Mouse (Mus musculus) ovary, postnatal 10 days (tissue): ENCODE results near the gene Rps27rt.
"Not testable (repeated sequence)": the region's sequence is repeated elsewhere in the genome, so short reads cannot be mapped to it uniquely, and the experiment has no call there.

Source experiments
- DNase-seq: peaks from one replicate; pipeline ENCODE4 v3.0.0; 2022; ENCODE audit warnings: low spot score

The Rps27rt gene

DNA sequence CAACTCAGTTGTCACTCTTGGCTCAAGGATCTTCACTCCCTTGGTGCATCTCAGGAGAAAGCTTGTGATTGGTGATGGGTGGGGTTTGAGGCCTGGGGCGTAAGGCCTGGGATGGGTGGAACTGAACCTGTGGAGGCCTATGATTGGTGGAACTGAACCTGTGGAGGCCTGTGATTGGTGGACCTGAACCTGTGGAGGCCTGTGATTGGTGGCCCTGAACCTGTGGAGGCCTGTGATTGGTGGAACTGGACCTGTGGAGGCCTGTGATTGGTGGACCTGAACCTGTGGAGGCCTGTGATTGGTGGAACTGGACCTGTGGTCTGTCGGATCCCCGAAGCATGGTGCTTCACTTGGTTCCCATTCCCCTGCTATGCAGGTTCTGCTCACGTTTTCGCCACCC, 3.2 kb upstream of the Rps27rt start:
- no peak for DNase-seq

DNA sequence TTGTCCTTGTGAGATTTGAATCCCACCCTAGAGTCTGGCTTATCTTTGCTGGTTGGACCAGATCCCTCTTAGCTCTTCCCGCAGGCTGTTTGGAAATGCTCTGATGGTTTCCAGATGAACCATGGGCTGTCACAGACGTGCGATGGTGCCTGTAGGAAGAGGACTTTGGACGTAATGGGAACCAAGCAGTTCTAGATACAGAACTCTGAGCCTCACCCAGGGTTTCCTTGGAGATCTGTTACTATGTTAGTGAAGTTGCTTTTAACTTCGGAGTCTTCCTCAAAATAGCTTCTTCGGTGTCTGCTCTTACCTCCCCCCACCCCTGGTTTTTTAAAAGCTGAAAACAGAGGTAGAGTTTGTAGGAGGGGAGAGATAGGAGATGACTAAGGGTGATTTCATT, 2.6 kb downstream of the Rps27rt start:
- DNase-seq = no peak

DNA sequence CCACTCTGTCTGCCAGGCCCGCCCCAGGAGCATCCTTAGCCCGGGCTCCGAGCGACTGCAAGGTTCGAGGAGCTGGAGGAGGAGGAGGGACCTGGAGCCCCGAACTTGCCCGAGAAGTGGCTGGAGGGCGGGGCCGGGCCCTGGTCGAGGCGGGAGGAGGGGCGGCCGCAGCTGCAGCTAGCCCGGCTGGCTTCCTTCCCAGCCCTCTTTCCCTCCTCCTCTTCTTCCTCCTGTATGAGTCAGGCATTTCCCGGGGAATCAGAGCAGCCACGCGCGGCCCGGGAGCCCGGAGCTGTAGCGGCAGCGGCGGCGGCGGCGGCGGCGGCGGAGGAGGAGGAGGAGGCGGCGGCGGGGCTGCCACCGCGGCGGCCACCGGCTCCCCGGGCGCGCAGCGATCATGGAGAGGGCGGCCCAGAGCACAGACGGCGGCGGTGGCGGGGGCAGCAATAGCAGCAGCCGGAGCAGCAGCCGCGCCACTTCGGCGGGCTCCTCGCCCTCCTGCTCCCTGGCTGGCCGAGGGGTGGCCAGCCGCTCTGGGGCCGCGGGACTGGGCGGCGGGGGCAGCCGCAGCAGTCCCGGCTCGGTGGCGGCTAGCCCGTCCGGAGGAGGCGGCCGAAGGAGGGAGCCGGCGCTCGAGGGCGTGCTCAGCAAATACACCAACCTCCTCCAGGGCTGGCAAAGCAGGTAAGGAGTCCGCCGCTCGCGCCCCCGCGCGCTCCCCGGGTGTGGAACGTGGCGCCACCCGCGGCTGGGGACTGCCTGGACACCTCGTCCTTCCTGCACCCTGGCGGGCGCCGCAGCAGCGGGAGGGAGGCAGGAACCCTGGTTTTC, 4.0 kb downstream of the Rps27rt start, which contains the start of gene Osbpl10:
Gene Osbpl10, plus strand, starts transcription at position 289 of the 831 bp plus-strand sequence.
- peak; percentile 67 for DNase-seq

DNA sequence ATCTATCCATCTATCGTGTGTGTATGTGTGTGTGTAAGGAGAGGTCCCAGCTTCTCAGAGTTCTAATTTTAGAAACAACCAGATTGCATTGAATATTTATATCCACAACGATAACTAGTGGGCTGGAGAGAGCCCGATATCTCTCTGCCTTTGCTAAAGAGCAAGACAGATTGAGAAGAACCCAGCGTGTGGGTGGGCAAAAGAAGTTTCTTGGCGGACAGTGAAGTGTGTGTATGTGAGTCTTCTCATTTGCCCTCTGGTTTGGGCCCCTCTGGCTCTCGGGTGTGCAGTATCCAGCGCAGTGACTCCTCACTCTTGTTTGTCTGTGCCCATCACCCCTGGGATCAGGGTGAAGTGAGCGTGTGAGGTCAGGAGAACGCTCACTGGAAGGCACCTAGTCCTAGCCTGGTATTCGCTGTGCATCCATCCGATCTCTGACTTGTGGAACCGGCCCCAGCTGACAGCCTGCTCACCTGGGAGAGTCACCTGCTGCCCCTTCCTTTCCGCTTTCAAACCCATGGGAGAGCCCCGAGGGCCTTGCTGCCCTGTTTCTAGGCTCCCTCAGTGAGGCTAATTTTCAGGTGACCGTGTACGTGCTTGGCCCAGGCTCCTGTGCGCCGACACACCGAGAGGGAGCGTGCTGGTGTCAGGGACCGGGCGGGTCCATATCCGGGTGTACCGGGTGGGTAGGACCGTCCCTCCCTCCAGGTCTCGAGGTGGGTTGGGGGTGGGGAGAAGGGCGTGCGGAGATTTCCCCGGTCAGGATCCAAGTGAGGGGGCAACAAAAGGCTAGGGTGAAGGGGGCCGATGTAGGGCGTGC, 4.9 kb downstream of the Rps27rt start:
- DNase-seq = no peak

DNA sequence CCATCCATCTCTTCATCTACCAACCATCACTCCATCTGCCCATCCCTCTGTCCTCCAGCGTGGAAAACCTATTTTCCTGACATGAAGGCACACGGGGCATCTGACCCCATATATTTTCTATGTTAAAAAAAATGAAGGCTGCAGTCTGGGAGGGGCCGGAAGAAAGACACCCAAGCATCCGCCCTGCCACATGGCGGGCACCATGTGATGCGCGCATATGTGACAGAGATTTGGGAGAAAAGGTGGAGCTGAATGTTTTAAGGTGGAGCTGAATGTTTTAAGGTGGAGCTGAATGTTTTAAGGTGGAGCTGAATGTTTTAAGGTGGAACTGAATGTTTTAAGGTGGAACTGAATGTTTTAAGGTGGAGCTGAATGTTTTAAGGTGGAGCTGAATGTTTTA, 16.3 kb downstream of the Rps27rt start:
- not testable (repeated sequence) for DNase-seq

- no peak for DNase-seq
These were observed 18.4 kb downstream of the Rps27rt start for GRCm38 (mm10) chr9:114964093-114964492.

DNA sequence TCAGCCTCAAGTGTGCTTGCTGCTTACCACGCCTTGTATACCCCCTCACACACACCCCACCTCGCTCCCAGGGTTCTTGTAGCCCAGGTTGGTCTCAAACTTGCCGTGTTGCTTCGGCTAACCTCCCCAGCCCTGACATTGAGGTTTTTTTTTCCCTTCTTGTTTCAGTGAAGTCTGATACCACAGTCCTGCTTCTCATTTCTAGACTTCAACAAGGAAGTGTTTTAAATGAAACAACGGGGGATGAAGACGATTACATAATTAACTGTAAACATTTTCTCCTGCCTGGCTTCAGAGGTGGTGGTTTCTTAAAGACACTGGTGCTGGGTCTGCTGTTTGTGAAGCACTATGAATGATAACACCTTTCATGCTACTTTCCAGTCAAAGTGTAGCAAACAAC, 21.7 kb downstream of the Rps27rt start:
- DNase-seq = no peak

DNA sequence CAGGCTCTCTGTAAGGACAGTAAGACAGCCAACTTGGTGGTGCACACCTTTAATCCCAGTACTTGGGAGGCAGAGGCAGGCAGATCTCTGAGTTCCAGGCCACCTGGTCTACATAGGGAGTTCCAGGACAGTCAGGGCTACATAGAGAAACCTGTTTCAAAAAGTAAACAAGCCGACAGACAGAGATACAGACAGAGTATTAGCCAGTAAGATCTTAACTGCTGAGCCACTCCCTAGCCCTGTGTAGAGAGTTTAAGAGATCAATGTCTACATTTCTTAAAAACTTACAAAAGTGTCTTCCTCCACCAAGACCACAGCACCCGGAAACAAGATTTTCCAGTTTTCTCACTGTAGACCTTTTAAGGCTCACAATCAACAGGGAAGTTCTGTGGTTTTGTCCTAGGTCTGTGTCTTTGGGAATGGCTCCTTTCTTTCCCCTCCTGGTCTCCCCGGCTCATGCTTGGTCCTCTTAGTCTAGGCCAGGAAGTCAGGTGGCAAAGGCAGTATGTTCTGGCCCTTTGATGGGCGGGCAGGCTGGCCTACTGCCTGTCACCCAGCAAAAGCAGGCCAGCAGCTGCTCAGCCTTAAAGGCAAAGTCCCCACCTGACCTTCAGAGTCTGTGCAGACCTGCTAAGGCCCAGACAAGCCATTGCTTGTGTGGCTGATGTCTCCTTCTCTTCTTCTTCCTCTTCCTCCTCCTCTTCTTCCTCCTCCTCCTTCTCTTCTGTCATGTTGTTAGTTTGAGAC, 22.3 kb downstream of the Rps27rt start:
- DNase-seq = no peak

DNA sequence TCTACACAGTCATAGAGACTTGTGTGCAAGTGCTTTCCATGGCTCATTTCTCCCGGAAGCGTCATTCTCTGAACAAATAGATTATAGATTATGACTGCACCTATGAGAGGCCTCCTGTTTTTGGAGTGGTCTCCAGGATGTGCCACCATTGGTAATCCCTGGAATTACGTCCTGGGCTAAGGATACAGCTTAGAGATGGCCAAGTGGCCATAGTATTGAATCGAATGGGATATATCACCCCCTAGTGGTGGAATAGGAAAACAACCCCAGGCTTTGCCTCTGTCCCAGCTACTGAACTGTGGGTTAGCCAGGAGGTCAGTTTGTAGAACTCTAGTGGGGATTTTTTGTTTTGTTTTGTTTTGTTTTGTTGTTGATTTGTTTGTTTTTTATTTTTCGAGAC, 25.6 kb downstream of the Rps27rt start:
- no peak for DNase-seq

GRCm38 (mm10) chr9:114955340-114955739, 27.2 kb downstream of the Rps27rt start:
- no peak for DNase-seq

DNA sequence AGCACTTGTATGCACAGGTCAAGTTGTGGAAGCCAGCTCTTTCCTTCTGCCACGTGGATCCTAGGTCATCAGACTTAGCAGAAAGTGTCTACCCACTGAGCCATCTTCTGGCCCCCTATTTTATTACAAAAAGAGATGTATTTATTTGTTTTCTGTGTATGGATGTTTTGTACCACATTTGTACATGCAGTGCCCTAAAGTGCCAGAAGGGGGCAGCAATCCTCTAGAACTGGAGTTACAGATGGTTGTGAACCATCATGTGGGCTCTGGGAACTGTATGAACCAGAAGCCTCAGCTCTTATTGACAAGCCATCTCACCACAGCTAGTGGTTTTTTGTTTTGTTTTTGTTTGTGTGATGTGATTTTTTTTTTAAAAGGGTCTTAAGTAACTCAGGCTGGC, 29.7 kb downstream of the Rps27rt start:
- no peak for DNase-seq

- DNase-seq = no peak
These were observed 34.1 kb downstream of the Rps27rt start for GRCm38 (mm10) chr9:114948395-114948794.

GRCm38 (mm10) chr9:114945576-114945975, 37.0 kb downstream of the Rps27rt start:
- DNase-seq = no peak

- DNase-seq = no peak
These were observed 37.9 kb downstream of the Rps27rt start for GRCm38 (mm10) chr9:114944642-114945041.

GRCm38 (mm10) chr9:114936687-114937086, 45.9 kb downstream of the Rps27rt start:
- DNase-seq = no peak

GRCm38 (mm10) chr9:114935321-114935720, 47.2 kb downstream of the Rps27rt start:
- no peak for DNase-seq

- no peak for DNase-seq
These were observed 48.3 kb downstream of the Rps27rt start for GRCm38 (mm10) chr9:114934231-114934630.

GRCm38 (mm10) chr9:114933723-114934171, 48.8 kb downstream of the Rps27rt start, which contains the start of gene Gpd1l:
Gene Gpd1l, minus strand, starts transcription at chr9:114933987.
- DNase-seq = peak; percentile 91

GRCm38 (mm10) chr9:114933037-114933722, 49.4 kb downstream of the Rps27rt start:
- DNase-seq = no peak

GRCm38 (mm10) chr9:114932607-114933006, 49.9 kb downstream of the Rps27rt start:
- no peak for DNase-seq
